Mouse (Mus musculus) midbrain, embryonic 12.5 days (tissue): Measurements from ENCODE around the gene Grin2a. TPM values are rescaled to one million over a fixed set of nuclear protein-coding genes. Genes with fewer than 3 reads are reported as not detected.

Experiments used
- ATAC-seq: fragments of 200-750 bp; cut with Nextera tagmentation; 2 replicates; pipeline ENCODE4 v1.8.0; 2017; ENCODE audit warnings: low read depth, moderate TSS enrichment, moderate library complexity; ENCODE audit not compliant: low FRiP score
- H3K27ac ChIP-seq: fragments of 300-500 bp; sonication (generic); replicated peaks from 2 replicates; pipeline ENCODE4 v1.5.1; 2016; ENCODE audit warnings: mild to moderate bottlenecking
- H3K27me3 ChIP-seq: fragments of 300-500 bp; sonication (generic); 2 replicates; pipeline ENCODE4 v1.6.1; 2016; ENCODE audit warnings: mild to moderate bottlenecking
- H3K36me3 ChIP-seq: fragments of 300-500 bp; sonication (generic); 2 replicates; pipeline ENCODE4 v1.6.1; 2016
- H3K4me1 ChIP-seq: fragments of 300-500 bp; sonication (generic); 2 replicates; pipeline ENCODE4 v1.6.1; 2016
- H3K4me2 ChIP-seq: fragments of 300-500 bp; sonication (generic); replicated peaks from 2 replicates; pipeline ENCODE4 v1.6.1; 2016; ENCODE audit warnings: mild to moderate bottlenecking, moderate library complexity
- H3K4me3 ChIP-seq: fragments of 300-500 bp; sonication (generic); 2 replicates; pipeline ENCODE4 v1.5.1; 2016; ENCODE audit warnings: mild to moderate bottlenecking
- H3K9ac ChIP-seq: fragments of 300-500 bp; sonication (generic); replicated peaks from 2 replicates; pipeline ENCODE4 v1.6.1; 2016; ENCODE audit warnings: mild to moderate bottlenecking, moderate library complexity
- H3K9me3 ChIP-seq: fragments of 300-500 bp; sonication (generic); 2 replicates; pipeline ENCODE4 v1.6.1; 2016; ENCODE audit warnings: mild to moderate bottlenecking
- WGBS: fragments of 180-500 bp; shearing (Covaris S2); methylation state at CpG from one replicate; pipeline ENCODE4 v1.1.7; 2016; 5-methylcytosine and 5-hydroxymethylcytosine counted together
- polyA plus RNA-seq: library from polyadenylated mRNA; unstranded; fragments of >200 nt; fragmentation: Nextera tagmentation; extraction: Ambion mirVana; gene quantifications from 2 replicates; pipeline ENCODE4 v1.2.1, GENCODE M21; 2016

Grin2a gene
- polyA plus RNA-seq, 1 experiment from 2014 or later, result 2.8 TPM

GRCm38 (mm10) chr16:9602579-9602978 lies 392.8 kb downstream of the Grin2a start:
- H3K4me2 ChIP-seq, result no peak overlapping the region
- no peaks in the 10 kb centered on the region for H3K27me3 ChIP-seq
- WGBS, result 86% methylated on average over 2 of the region's 2 CpGs
- no peaks in the 10 kb centered on the region for H3K9me3 ChIP-seq
- H3K4me1 ChIP-seq, result no peaks in the 10 kb centered on the region
- no peak overlapping the region for H3K27ac ChIP-seq
- no peaks in the 10 kb centered on the region for H3K36me3 ChIP-seq
- no peak overlapping the region for H3K4me3 ChIP-seq
- H3K9ac ChIP-seq, result no peak overlapping the region
- ATAC-seq, result no peak

DNA sequence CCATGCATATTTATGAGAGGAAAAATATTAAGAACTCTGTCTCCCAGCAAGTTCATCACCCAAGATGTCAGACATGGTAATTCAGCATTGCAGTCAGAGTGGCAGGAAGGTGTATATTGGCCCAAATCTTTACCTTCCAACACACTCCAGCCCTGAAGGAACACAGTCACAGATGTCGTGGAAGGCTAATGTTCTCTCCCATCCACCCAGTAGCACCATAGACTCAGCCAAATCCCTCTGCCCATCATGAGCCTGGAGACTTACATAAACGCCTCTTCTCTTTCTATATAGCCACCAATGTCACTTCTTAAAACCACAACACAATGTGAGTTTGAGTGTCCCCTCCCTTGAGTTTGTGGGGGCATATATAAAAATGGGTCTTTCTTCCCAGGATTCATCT lies 406.2 kb downstream of the Grin2a start:
- Histone ChIP-seq H3K36me3 (no peaks in the 10 kb centered on the region), H3K4me2 (no peak overlapping the region), H3K4me3 (no peak overlapping the region), H3K27me3 (no peaks in the 10 kb centered on the region), H3K9me3 (no peaks in the 10 kb centered on the region), H3K27ac (no peak overlapping the region), H3K4me1 (no peaks in the 10 kb centered on the region), H3K9ac (no peak overlapping the region)
- no peak for ATAC-seq
- 76% methylated on average over 2 of the region's 2 CpGs for WGBS

DNA sequence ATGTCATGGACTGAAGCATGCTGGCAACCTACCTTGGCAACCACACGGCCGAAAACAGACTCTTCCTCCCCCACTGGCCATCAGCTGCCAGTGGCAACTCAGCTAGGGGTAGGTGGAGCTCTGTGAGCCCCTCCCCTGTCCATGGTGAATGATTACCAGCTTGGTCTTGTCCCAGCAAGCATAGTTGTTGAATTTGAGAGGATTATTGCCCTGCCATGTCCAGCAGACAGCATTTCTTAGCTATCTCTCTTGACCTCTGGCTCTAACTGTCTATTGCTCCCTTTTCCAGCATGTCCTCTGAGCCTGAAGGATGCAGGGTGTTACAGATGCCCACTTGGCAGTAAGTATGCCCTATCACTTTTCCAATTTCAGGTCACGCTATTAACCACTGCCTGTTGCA lies 406.9 kb downstream of the Grin2a start:
- Histone ChIP-seq H3K36me3 (no peaks in the 10 kb centered on the region), H3K9me3 (no peaks in the 10 kb centered on the region), H3K4me2 (no peak overlapping the region), H3K27ac (no peak overlapping the region), H3K9ac (no peak overlapping the region), H3K27me3 (no peaks in the 10 kb centered on the region), H3K4me1 (no peaks in the 10 kb centered on the region), H3K4me3 (no peak overlapping the region)
- WGBS, result 80% methylated on average over 3 of the region's 3 CpGs
- no peak for ATAC-seq

DNA sequence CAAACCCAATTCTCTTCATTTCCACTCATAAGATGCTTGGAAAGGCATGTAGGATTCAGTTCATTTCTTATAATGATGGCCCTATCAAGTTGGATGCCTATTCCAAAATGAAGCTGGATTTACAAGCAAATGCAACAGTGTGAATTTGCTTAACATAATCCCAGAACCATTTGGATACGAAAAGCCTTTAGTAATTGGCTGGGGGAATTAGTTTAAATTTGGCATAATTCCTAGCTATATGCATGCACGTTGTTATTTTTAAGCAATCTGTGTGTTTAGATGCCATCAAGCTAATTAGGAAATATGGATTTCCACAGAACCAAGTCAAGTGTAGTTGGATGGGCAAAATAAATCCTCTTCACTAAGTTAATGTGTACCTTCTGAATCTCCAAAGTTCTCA lies 411.4 kb downstream of the Grin2a start:
- Histone ChIP-seq H3K4me3 (no peak overlapping the region), H3K9ac (no peak overlapping the region), H3K4me1 (no peaks in the 10 kb centered on the region), H3K27me3 (no peaks in the 10 kb centered on the region), H3K9me3 (no peaks in the 10 kb centered on the region), H3K27ac (no peak overlapping the region), H3K4me2 (no peak overlapping the region), H3K36me3 (no peaks in the 10 kb centered on the region)
- no peak for ATAC-seq
- 89% methylated on average over 2 of the region's 2 CpGs for WGBS

GRCm38 (mm10) chr16:9571793-9572192 lies 423.6 kb downstream of the Grin2a start:
- no peak overlapping the region for H3K4me2 ChIP-seq
- H3K27me3 ChIP-seq, result no peaks in the 10 kb centered on the region
- WGBS, result 23% methylated on average over 1 of the region's 1 CpGs
- ATAC-seq, result no peak
- H3K9me3 ChIP-seq, result no peaks in the 10 kb centered on the region
- no peaks in the 10 kb centered on the region for H3K36me3 ChIP-seq
- no peak overlapping the region for H3K9ac ChIP-seq
- no peak overlapping the region for H3K4me3 ChIP-seq
- no peaks in the 10 kb centered on the region for H3K4me1 ChIP-seq
- no peak overlapping the region for H3K27ac ChIP-seq

DNA sequence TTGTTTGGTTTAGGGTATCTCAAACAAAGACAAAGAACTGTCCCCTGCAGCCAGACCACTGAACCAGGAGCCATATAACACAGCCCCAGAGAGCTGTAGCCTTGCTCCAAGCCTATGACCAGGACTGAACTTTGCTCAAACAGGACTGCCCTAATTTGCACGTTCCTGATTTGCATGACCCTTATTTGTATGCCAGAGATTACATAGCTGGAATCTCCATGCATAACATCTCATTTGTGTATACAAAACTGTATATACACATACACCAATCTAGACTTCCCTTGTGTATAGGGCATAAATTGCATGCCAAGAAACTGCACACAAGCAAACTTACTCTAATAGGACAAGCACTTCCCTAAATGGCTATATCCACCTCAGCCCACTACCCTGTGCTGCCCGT lies 428.1 kb downstream of the Grin2a start:
- 76% methylated on average over 2 of the region's 2 CpGs for WGBS
- H3K9me3 ChIP-seq, result no peaks in the 10 kb centered on the region
- H3K4me1 ChIP-seq, result no peaks in the 10 kb centered on the region
- no peak overlapping the region for H3K27ac ChIP-seq
- H3K4me3 ChIP-seq, result no peak overlapping the region
- peaks cover 6% of the 10 kb centered on the region; the same call in 1 of the 2 replicates for H3K27me3 ChIP-seq
- no peaks in the 10 kb centered on the region for H3K36me3 ChIP-seq
- no peak overlapping the region for H3K4me2 ChIP-seq
- no peak for ATAC-seq
- H3K9ac ChIP-seq, result no peak overlapping the region

GRCm38 (mm10) chr16:9561816-9562215 lies 433.5 kb downstream of the Grin2a start:
- Histone ChIP-seq H3K9ac (no peak overlapping the region), H3K4me1 (no peaks in the 10 kb centered on the region), H3K4me2 (no peak overlapping the region), H3K9me3 (no peaks in the 10 kb centered on the region), H3K4me3 (no peak overlapping the region), H3K36me3 (no peaks in the 10 kb centered on the region), H3K27me3 (peaks cover 6% of the 10 kb centered on the region; the same call in 1 of the 2 replicates), H3K27ac (no peak overlapping the region)
- WGBS, result 8% methylated on average over 1 of the region's 1 CpGs
- no peak for ATAC-seq

DNA sequence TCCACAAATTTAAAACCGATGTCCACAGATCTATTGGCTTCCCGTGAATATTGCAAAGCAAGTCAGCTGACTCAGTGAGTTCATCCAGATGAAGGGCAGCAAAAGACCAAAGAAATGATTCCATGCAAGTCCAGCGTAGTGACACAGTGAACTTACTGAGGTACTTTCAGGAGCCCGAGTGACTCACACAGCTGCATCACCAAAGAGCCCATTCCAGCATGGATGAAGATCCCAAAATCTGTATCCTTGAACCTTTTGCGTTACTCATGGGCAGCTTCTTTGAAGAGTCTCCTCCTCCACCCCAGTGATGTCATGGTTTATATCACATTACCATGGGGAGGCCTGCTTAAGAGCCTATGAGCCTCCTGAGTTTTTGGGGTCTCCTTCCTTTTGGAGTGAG lies 460.2 kb downstream of the Grin2a start:
- Histone ChIP-seq H3K4me1 (peaks cover 23% of the 10 kb centered on the region), H3K36me3 (no peaks in the 10 kb centered on the region), H3K27ac (no peak overlapping the region), H3K9me3 (no peaks in the 10 kb centered on the region), H3K4me2 (no peak overlapping the region), H3K27me3 (peaks cover 44% of the 10 kb centered on the region), H3K4me3 (no peak overlapping the region), H3K9ac (no peak overlapping the region)
- ATAC-seq, result no peak
- 94% methylated on average over 5 of the region's 5 CpGs for WGBS

- Histone ChIP-seq H3K9ac (no peak overlapping the region), H3K27ac (peak overlapping the region; percentile 52)
These were observed 461.6 kb downstream of the Grin2a start for GRCm38 (mm10) chr16:9533564-9534332.

GRCm38 (mm10) chr16:9532843-9533532 lies 462.4 kb downstream of the Grin2a start:
- no peak overlapping the region for H3K4me3 ChIP-seq
- H3K4me2 ChIP-seq, result no peak overlapping the region
- no peaks in the 10 kb centered on the region for H3K9me3 ChIP-seq
- 42% methylated on average over 6 of the region's 6 CpGs for WGBS
- H3K27ac ChIP-seq, result no peak overlapping the region
- no peaks in the 10 kb centered on the region for H3K36me3 ChIP-seq
- peaks cover 46% of the 10 kb centered on the region for H3K27me3 ChIP-seq
- peak; percentile 67 for ATAC-seq
- peaks cover 23% of the 10 kb centered on the region for H3K4me1 ChIP-seq
- no peak overlapping the region for H3K9ac ChIP-seq

More at GRCm38 (mm10) chr16:9533564-9534332, 461.6 kb downstream of the Grin2a start:
- Histone ChIP-seq H3K4me2 (no peak overlapping the region), H3K36me3 (no peaks in the 10 kb centered on the region), H3K9me3 (no peaks in the 10 kb centered on the region), H3K4me1 (peaks cover 23% of the 10 kb centered on the region), H3K4me3 (no peak overlapping the region), H3K27me3 (peaks cover 48% of the 10 kb centered on the region)
- peak; percentile 89 for ATAC-seq
- 17% methylated on average over 9 of the region's 9 CpGs for WGBS

DNA sequence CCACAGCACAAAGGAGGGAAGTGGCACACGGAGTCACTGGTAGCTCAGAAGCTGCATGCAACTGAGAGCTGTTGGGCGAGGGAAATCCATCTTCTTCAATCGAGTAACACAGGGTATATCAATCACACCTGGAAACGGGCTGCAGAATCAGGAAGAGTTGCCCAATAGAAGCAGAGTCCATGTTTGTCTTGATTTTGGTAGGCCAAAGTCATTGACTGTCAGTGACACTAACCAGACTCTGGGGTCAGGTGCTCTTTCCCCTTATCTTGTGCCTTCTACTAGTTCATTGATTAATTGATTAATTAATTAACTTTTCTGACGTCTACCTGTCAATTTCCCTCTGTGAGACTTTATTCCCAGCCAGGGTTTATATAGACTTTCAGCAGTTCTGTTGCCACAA lies 468.1 kb downstream of the Grin2a start:
- H3K4me1 ChIP-seq, result peaks cover under 1% of the 10 kb centered on the region; the same call in 1 of the 2 replicates
- H3K4me3 ChIP-seq, result no peak overlapping the region
- H3K27me3 ChIP-seq, result peaks cover 30% of the 10 kb centered on the region
- no peaks in the 10 kb centered on the region for H3K36me3 ChIP-seq
- no peak overlapping the region for H3K27ac ChIP-seq
- H3K4me2 ChIP-seq, result no peak overlapping the region
- WGBS, result 84% methylated on average over 5 of the region's 5 CpGs
- H3K9ac ChIP-seq, result no peak overlapping the region
- ATAC-seq, result no peak
- H3K9me3 ChIP-seq, result no peaks in the 10 kb centered on the region

DNA sequence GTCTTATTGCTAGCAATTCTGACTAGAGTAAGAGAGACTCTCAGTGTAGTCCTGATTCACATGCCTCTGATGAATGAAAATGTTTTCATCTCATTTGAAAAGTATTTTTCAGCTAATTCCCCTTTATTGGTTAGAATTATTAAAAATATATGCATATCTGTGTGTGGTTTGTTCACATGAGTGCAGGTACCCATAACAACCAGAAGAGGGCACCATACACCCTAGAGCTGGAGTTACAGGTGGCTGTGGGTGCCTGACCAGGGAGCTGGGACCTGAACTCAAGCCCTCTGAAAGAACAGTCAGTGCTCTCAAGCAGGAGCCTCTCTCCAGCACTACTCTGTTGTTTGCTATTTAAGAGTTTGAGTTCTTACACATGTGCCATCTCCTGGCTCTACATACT lies 472.0 kb downstream of the Grin2a start:
- Histone ChIP-seq H3K27me3 (0 out of 2 replicates have a peak, but pooled peaks cover 8% of the 10 kb centered on the region), H3K4me1 (no peaks in the 10 kb centered on the region), H3K36me3 (no peaks in the 10 kb centered on the region), H3K4me3 (no peak overlapping the region), H3K27ac (no peak overlapping the region), H3K4me2 (no peak overlapping the region), H3K9ac (no peak overlapping the region), H3K9me3 (peaks cover 3% of the 10 kb centered on the region; the same call in 1 of the 2 replicates)
- ATAC-seq, result no peak
